Mouse (Mus musculus) left cerebral cortex, postnatal 25 days (tissue): ENCODE measurements around the gene Gm11437. TPM values are rescaled to one million over a fixed set of nuclear protein-coding genes. Genes with fewer than 3 reads are reported as not detected.

Experiments
- total RNA-seq, 2 experiments: library from RNA; stranded (reverse); gene quantifications; 2 replicates each; pipeline ENCODE4 v1.2.3; 2021

The Gm11437 gene
- total RNA-seq, 2 experiments from 2014 or later, result not detected

Other genes starting within 250 kb of the Gm11437 start
- gene Ddx52, start 225.4 kb downstream of the Gm11437 start, total RNA-seq, result 10 to 100 TPM; 12.5 to 13.7 TPM
- gene Synrg, start 203.0 kb downstream of the Gm11437 start, total RNA-seq, result 10 to 100 TPM; 53.1 to 58.3 TPM
- gene Dusp14, start 98.2 kb downstream of the Gm11437 start, total RNA-seq, result 10 to 100 TPM; 72.7 to 80.8 TPM
- gene Tada2a, start 37.9 kb downstream of the Gm11437 start, total RNA-seq, result 10 to 100 TPM; 34.6 to 36.2 TPM
- 10 to 100 TPM; 77.2 to 79.4 TPM for gene Acaca, start 37.8 kb downstream of the Gm11437 start, total RNA-seq